Mouse (Mus musculus): ENCODE measurements around the gene Fads1. TPM values are rescaled to one million over a fixed set of nuclear protein-coding genes. Genes with fewer than 3 reads are reported as not detected.

The Fads1 gene
- polyA plus RNA-seq, 1 experiment from 2014 or later, result 106 TPM

GRCm38 (mm10) chr19:10197130-10197529, 14.4 kb downstream of the Fads1 start:
- no peaks in the 10 kb centered on the region for H3K27me3 ChIP-seq
- H3K4me2 ChIP-seq, result no peak overlapping the region
- WGBS, result 83% methylated on average over 4 of the region's 4 CpGs
- H3K4me1 ChIP-seq, result no peaks in the 10 kb centered on the region
- no peaks in the 10 kb centered on the region for H3K9me3 ChIP-seq
- no peak overlapping the region for H3K27ac ChIP-seq
- no peak overlapping the region for H3K9ac ChIP-seq
- peaks cover 77% of the 10 kb centered on the region for H3K36me3 ChIP-seq
- no peak overlapping the region for H3K4me3 ChIP-seq
- ATAC-seq (ENCODE audit: borderline replicate concordance, extremely low read depth, low FRiP score, low TSS enrichment), result no peak

DNA sequence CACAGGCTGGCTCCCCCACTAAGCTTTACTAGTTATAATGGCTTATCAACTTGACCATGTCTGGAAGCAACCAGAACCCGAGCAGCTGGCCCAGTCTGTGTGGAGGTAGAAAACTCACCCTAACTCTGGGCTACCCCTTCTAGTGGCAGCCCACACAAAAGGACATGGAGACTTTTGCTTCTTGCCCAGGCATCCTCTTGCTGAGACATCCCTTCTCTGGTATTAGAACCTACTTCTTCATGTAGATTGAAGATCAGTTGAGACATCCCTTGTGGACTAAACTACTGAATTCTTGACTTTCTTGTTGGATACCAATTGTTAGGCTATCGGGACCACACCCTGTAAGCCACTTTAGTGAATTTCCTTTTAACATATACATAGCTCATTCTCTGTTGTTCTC, 15.6 kb downstream of the Fads1 start:
- Histone ChIP-seq H3K4me3 (no peak overlapping the region), H3K4me2 (no peak overlapping the region), H3K36me3 (peaks cover 66% of the 10 kb centered on the region), H3K9me3 (no peaks in the 10 kb centered on the region), H3K27me3 (no peaks in the 10 kb centered on the region), H3K4me1 (peaks cover 8% of the 10 kb centered on the region), H3K9ac (no peak overlapping the region), H3K27ac (no peak overlapping the region)
- ATAC-seq (ENCODE audit: borderline replicate concordance, extremely low read depth, low FRiP score, low TSS enrichment), result no peak
- 75% methylated on average over 2 of the region's 2 CpGs for WGBS

DNA sequence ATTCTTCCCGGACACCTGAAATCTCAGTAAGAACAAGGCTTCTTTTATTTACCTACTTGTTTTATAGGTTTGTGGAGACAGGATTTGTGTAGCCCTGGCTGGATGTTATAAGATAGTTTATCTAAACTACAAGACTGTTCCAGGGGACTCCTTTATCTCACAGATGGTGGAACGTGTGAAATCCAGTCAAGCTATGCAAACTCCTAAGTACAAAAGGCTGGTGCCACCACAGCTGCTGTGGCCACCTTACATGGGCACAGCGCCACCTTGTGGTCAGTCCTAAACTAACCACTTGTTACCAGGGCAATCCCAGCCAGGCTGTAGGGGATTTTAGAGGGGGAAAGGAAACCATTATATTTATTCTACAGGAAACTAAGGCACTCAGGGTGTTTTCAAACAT, 16.0 kb downstream of the Fads1 start:
- H3K27ac ChIP-seq, result no peak overlapping the region
- H3K4me2 ChIP-seq, result no peak overlapping the region
- peaks cover 8% of the 10 kb centered on the region for H3K4me1 ChIP-seq
- no peak for ATAC-seq (ENCODE audit: borderline replicate concordance, extremely low read depth, low FRiP score, low TSS enrichment)
- H3K36me3 ChIP-seq, result peaks cover 62% of the 10 kb centered on the region
- WGBS, result 25% methylated on average over 3 of the region's 3 CpGs
- H3K9ac ChIP-seq, result no peak overlapping the region
- H3K4me3 ChIP-seq, result no peak overlapping the region
- no peaks in the 10 kb centered on the region for H3K9me3 ChIP-seq
- no peaks in the 10 kb centered on the region for H3K27me3 ChIP-seq

DNA sequence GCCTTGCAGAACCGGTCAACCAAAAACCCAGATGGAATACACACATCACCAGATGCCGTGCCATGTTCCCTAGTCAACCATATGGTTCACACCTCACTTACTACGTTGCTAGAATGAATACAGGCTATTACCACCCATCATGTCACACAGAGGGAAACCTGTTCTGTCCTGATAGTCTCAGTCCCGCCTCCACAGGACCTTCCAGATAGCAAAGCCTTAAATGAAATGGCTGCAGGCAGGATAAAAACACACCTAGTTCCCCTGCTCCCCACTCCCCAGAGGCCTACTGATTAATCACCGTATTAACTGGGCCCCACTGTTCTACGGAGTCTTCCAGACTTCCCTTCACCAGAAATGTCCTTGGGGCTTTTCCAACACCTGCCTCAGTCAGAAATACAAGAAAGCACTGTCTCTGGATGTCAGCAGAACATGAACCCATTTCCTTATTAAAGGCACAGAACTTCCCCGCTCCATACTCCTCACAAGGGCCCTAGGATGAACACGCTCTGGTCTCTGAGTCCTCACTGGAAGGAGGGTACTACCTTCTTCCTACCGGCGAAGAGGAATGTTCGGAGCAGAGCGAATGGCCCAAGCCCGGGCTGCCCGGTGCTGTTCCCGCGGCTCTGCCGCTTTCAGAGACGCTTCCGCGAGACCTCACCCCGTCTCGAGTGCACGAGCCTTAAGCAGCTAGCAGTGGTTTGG, 20.6 kb downstream of the Fads1 start:
- Histone ChIP-seq H3K9ac (peak overlapping the region; percentile 86), H3K36me3 (peaks cover 46% of the 10 kb centered on the region), H3K27ac (peak overlapping the region; percentile 77), H3K9me3 (no peaks in the 10 kb centered on the region), H3K4me1 (peaks cover 17% of the 10 kb centered on the region), H3K4me3 (peak overlapping the region; percentile 79), H3K27me3 (no peaks in the 10 kb centered on the region), H3K4me2 (peak overlapping the region; percentile 79)
- 2% methylated on average over 23 of the region's 23 CpGs for WGBS
- ATAC-seq (ENCODE audit: borderline replicate concordance, extremely low read depth, low FRiP score, low TSS enrichment), result no peak; the same call in 1 of the 2 replicates

GRCm38 (mm10) chr19:10203848-10204615, 21.3 kb downstream of the Fads1 start, which contains the start of the genes Tmem258 and Fen1:
Tmem258 (plus strand) TSS chr19:10204014.
Fen1 (minus strand) TSS chr19:10204169.
- Histone ChIP-seq H3K4me2 (peak within 1 kb of the TSS; percentile 79), H3K36me3 (peaks cover 47% of the 10 kb centered on the region), H3K27ac (peak within 1 kb of the TSS; percentile 77), H3K4me3 (peak within 1 kb of the TSS; percentile 79), H3K9me3 (no peaks in the 10 kb centered on the region), H3K9ac (peak within 1 kb of the TSS; percentile 86), H3K27me3 (no peaks in the 10 kb centered on the region), H3K4me1 (peaks cover 17% of the 10 kb centered on the region)
- under 1% methylated on average over 40 of the region's 40 CpGs for WGBS
- ATAC-seq (ENCODE audit: borderline replicate concordance, extremely low read depth, low FRiP score, low TSS enrichment), result peak; percentile 90

DNA sequence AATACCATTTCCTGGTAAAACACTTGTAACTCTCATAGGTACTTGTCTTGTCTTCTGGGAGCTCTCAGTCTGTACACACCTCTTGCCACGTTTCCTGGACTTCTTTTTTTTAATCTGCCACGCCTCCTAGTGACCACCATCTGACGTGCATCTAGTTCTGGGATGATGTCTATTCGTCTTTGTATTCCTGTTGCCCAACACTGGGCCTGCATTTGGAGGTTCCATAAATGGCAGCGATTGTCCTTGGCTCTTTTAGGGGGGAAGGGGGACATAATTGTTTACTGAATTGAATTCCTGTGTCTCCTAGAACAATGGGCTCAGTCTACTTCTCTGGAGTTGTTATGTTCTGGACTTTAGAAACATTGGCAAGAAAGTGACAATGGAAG, 21.9 kb downstream of the Fads1 start:
- Histone ChIP-seq H3K4me1 (peaks cover 17% of the 10 kb centered on the region), H3K27ac (peak overlapping the region; percentile 77), H3K27me3 (no peaks in the 10 kb centered on the region), H3K4me2 (peak overlapping the region; percentile 79), H3K36me3 (peaks cover 48% of the 10 kb centered on the region), H3K4me3 (peak overlapping the region; percentile 79), H3K9ac (peak overlapping the region; percentile 86), H3K9me3 (no peaks in the 10 kb centered on the region)
- WGBS, result 1% methylated on average over 5 of the region's 5 CpGs
- ATAC-seq (ENCODE audit: borderline replicate concordance, extremely low read depth, low FRiP score, low TSS enrichment), result peak; percentile 41; the same call in 1 of the 2 replicates

GRCm38 (mm10) chr19:10205051-10205450, 22.4 kb downstream of the Fads1 start:
- H3K27ac ChIP-seq, result 0 out of 2 replicates have a peak overlapping the region, but pooled peaks have one; percentile 11
- no peak for ATAC-seq (ENCODE audit: borderline replicate concordance, extremely low read depth, low FRiP score, low TSS enrichment)
- peaks cover 48% of the 10 kb centered on the region for H3K36me3 ChIP-seq
- 63% methylated on average over 6 of the region's 6 CpGs for WGBS
- H3K4me1 ChIP-seq, result peaks cover 17% of the 10 kb centered on the region
- peak overlapping the region; percentile 79 for H3K4me2 ChIP-seq
- H3K27me3 ChIP-seq, result no peaks in the 10 kb centered on the region
- H3K4me3 ChIP-seq, result peak overlapping the region; percentile 79
- no peaks in the 10 kb centered on the region for H3K9me3 ChIP-seq
- H3K9ac ChIP-seq, result no peak overlapping the region

GRCm38 (mm10) chr19:10208851-10209250, 26.2 kb downstream of the Fads1 start:
- no peak overlapping the region for H3K9ac ChIP-seq
- ATAC-seq (ENCODE audit: borderline replicate concordance, extremely low read depth, low FRiP score, low TSS enrichment), result no peak
- 73% methylated on average over 3 of the region's 3 CpGs for WGBS
- H3K4me1 ChIP-seq, result peaks cover 9% of the 10 kb centered on the region
- H3K4me3 ChIP-seq, result no peak overlapping the region
- no peak overlapping the region for H3K27ac ChIP-seq
- no peak overlapping the region for H3K4me2 ChIP-seq
- H3K27me3 ChIP-seq, result no peaks in the 10 kb centered on the region
- peaks cover 59% of the 10 kb centered on the region for H3K36me3 ChIP-seq
- no peaks in the 10 kb centered on the region for H3K9me3 ChIP-seq

GRCm38 (mm10) chr19:10210885-10211284, 28.2 kb downstream of the Fads1 start:
- no peak for ATAC-seq (ENCODE audit: borderline replicate concordance, extremely low read depth, low FRiP score, low TSS enrichment)
- H3K4me3 ChIP-seq, result no peak overlapping the region
- H3K9me3 ChIP-seq, result no peaks in the 10 kb centered on the region
- H3K27ac ChIP-seq, result no peak overlapping the region
- H3K9ac ChIP-seq, result no peak overlapping the region
- no peaks in the 10 kb centered on the region for H3K27me3 ChIP-seq
- WGBS, result 73% methylated on average over 4 of the region's 4 CpGs
- H3K36me3 ChIP-seq, result peaks cover 62% of the 10 kb centered on the region
- H3K4me1 ChIP-seq, result no peaks in the 10 kb centered on the region
- H3K4me2 ChIP-seq, result no peak overlapping the region

DNA sequence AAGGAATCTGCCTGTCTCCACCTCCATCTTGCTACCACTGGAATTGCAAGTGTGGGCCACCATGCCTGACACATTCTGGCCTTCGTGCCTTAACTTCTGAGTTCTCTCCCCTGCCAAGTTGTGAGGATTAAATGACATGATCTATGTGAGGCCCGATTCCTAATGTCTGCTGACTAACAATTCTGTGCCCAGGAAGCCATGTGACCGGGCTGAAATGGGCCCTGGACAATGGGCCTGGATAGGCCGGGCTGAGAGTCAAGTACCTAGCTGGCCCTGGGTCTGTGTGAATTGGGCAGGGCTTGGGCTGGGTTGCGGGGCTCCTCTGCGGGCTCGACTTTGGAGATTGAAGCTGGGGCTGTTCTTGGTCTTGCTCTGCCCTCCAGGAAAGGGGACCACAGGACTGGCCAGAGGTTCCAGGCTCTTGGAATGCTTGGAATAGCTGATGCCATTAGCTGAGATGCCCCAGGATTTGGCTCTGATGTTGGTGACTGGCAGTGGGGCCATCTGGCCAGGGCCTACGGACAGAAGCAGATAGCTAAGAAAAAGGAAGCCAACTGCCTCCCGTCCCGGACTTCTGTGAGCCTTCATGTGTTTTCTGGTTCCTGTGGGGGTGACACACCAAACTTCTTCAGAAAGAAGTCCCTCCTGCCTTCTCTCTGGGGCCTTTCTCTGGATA, 31.2 kb downstream of the Fads1 start:
- Histone ChIP-seq H3K27me3 (no peaks in the 10 kb centered on the region), H3K4me2 (no peak overlapping the region), H3K4me3 (no peak overlapping the region), H3K9me3 (no peaks in the 10 kb centered on the region), H3K36me3 (peaks cover 41% of the 10 kb centered on the region), H3K4me1 (no peaks in the 10 kb centered on the region), H3K27ac (no peak overlapping the region), H3K9ac (no peak overlapping the region)
- WGBS, result 83% methylated on average over 10 of the region's 10 CpGs
- ATAC-seq (ENCODE audit: borderline replicate concordance, extremely low read depth, low FRiP score, low TSS enrichment), result no peak

DNA sequence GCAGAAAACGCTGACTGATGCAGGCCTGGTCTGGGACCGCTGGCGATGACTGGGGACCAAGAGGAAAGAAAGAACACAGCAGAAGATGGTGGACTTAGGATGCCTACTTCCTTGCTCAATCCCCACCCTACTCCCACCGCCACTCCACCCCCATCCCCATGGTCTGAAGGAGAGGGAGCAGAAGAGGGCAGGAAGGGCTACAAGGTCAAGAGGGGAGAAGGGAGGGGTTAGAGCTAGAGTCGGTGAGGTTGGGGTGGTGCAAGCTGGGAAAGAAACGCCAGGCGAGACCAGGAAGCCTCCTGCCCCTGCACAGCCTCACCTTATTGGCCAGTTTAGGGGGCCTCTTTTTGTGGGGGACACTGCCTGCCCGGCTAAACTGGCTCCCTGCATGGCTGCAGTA, 33.4 kb downstream of the Fads1 start:
- Histone ChIP-seq H3K9me3 (no peaks in the 10 kb centered on the region), H3K36me3 (peaks cover 20% of the 10 kb centered on the region), H3K4me3 (no peak overlapping the region), H3K4me2 (no peak overlapping the region), H3K27me3 (no peaks in the 10 kb centered on the region), H3K4me1 (peaks cover 6% of the 10 kb centered on the region; the same call in 1 of the 2 replicates), H3K9ac (no peak overlapping the region), H3K27ac (no peak overlapping the region)
- WGBS, result 67% methylated on average over 8 of the region's 8 CpGs
- no peak for ATAC-seq (ENCODE audit: borderline replicate concordance, extremely low read depth, low FRiP score, low TSS enrichment)
